Mouse (Mus musculus) E14TG2a.4 (cell line): ENCODE measurements around the gene Zscan22.
A peak's percentile ranks its signal among the peaks of the same experiment; 100 is the strongest.
"Not testable (repeated sequence)": the region's sequence is repeated elsewhere in the genome, so short reads cannot be mapped to it uniquely, and the experiment has no call there.

Source experiments
- H3K27me3 ChIP-seq: 2 replicates; pipeline ENCODE4 v1.6.1; 2014; ENCODE audit warnings: low read length, control low read depth; ENCODE audit not compliant: insufficient read depth
- H3K36me3 ChIP-seq: 2 replicates; pipeline ENCODE4 v1.6.1; 2014; ENCODE audit warnings: low read length, control low read depth; ENCODE audit not compliant: insufficient read depth
- H3K4me1 ChIP-seq: replicated peaks from 2 replicates; pipeline ENCODE4 v1.6.1; 2014; ENCODE audit warnings: low read depth, low read length, control low read depth
- H3K4me3 ChIP-seq: replicated peaks from 2 replicates; pipeline ENCODE4 v1.5.1; 2014; ENCODE audit warnings: mild to moderate bottlenecking, low read length
- H3K9me3 ChIP-seq: 2 replicates; pipeline ENCODE4 v1.6.1; 2014; ENCODE audit warnings: low read length, control low read depth
- CTCF ChIP-seq: conservative IDR thresholded peaks from 2 replicates; pipeline ENCODE4 v1.5.1; 2014; ENCODE audit warnings: low read length
- NANOG ChIP-seq: IDR thresholded peaks from 2 replicates; pipeline ENCODE4 v1.6.1; 2014; ENCODE audit warnings: borderline replicate concordance, low read length, mixed read lengths
- POU5F1 ChIP-seq: IDR thresholded peaks from 2 replicates; pipeline ENCODE4 v1.6.1; 2014; ENCODE audit warnings: low read length, borderline replicate concordance

The Zscan22 gene

GRCm38 (mm10) chr7:12901517-12901916 is 3.9 kb downstream of the Zscan22 start:
- H3K4me1 ChIP-seq = peaks cover 44% of the 10 kb centered on the region
- H3K9me3 ChIP-seq = no peaks in the 10 kb centered on the region
- peaks cover 43% of the 10 kb centered on the region for H3K36me3 ChIP-seq
- no peaks in the 10 kb centered on the region for H3K27me3 ChIP-seq
- H3K4me3 ChIP-seq = no peak overlapping the region
- TF ChIP-seq CTCF = no peak
- TF ChIP-seq NANOG = no peak
- no peak for TF ChIP-seq POU5F1

GRCm38 (mm10) chr7:12903623-12904022 is 6.0 kb downstream of the Zscan22 start:
- H3K27me3 ChIP-seq = no peaks in the 10 kb centered on the region
- peaks cover 42% of the 10 kb centered on the region for H3K4me1 ChIP-seq
- no peaks in the 10 kb centered on the region for H3K9me3 ChIP-seq
- TF ChIP-seq CTCF (no peak), NANOG (no peak)
- peak overlapping the region; percentile 85 for H3K4me3 ChIP-seq
- H3K36me3 ChIP-seq = peaks cover 64% of the 10 kb centered on the region

GRCm38 (mm10) chr7:12905146-12905545 is 7.5 kb downstream of the Zscan22 start:
- H3K9me3 ChIP-seq = no peaks in the 10 kb centered on the region
- no peak overlapping the region for H3K4me3 ChIP-seq
- TF ChIP-seq CTCF (no peak), NANOG (no peak), POU5F1 (no peak)
- H3K27me3 ChIP-seq = no peaks in the 10 kb centered on the region
- peaks cover 63% of the 10 kb centered on the region for H3K36me3 ChIP-seq
- H3K4me1 ChIP-seq = peaks cover 50% of the 10 kb centered on the region

- Histone ChIP-seq H3K9me3 (no peaks in the 10 kb centered on the region), H3K27me3 (no peaks in the 10 kb centered on the region), H3K4me1 (peaks cover 36% of the 10 kb centered on the region), H3K36me3 (peaks cover 51% of the 10 kb centered on the region), H3K4me3 (peak overlapping the region; percentile 81)
- TF ChIP-seq NANOG (no peak), CTCF (peak; percentile 34), POU5F1 (no peak)
These were observed 11.9 kb downstream of the Zscan22 start for GRCm38 (mm10) chr7:12909498-12909962.

GRCm38 (mm10) chr7:12910181-12910668 is 12.6 kb downstream of the Zscan22 start:
- H3K36me3 ChIP-seq = peaks cover 44% of the 10 kb centered on the region
- H3K4me1 ChIP-seq = peaks cover 29% of the 10 kb centered on the region
- TF ChIP-seq CTCF (no peak), POU5F1 (no peak), NANOG (no peak)
- H3K9me3 ChIP-seq = no peaks in the 10 kb centered on the region
- no peaks in the 10 kb centered on the region for H3K27me3 ChIP-seq
- peak overlapping the region; percentile 81 for H3K4me3 ChIP-seq

- peaks cover 27% of the 10 kb centered on the region for H3K4me1 ChIP-seq
- no peak overlapping the region for H3K4me3 ChIP-seq
- H3K9me3 ChIP-seq = no peaks in the 10 kb centered on the region
- H3K27me3 ChIP-seq = no peaks in the 10 kb centered on the region
- peaks cover 16% of the 10 kb centered on the region for H3K36me3 ChIP-seq
- TF ChIP-seq NANOG = no peak
- TF ChIP-seq CTCF = no peak; the same call in 1 of the 2 replicates
- TF ChIP-seq POU5F1 = no peak
These were observed 15.9 kb downstream of the Zscan22 start for GRCm38 (mm10) chr7:12913556-12913955.

- H3K27me3 ChIP-seq = not testable (repeated sequence)
- Histone ChIP-seq H3K4me3 (peak overlapping the region; percentile 67), H3K36me3 (peaks cover 37% of the 10 kb centered on the region)
These were observed 22.9 kb downstream of the Zscan22 start for GRCm38 (mm10) chr7:12920495-12920894.

GRCm38 (mm10) chr7:12921318-12921704 is 23.7 kb downstream of the Zscan22 start:
- H3K4me1 ChIP-seq = peaks cover 44% of the 10 kb centered on the region
- peak overlapping the region; percentile 98 for H3K4me3 ChIP-seq
- peaks cover 44% of the 10 kb centered on the region for H3K36me3 ChIP-seq
- H3K9me3 ChIP-seq = no peaks in the 10 kb centered on the region
- no peak for TF ChIP-seq NANOG
- TF ChIP-seq CTCF = no peak
- no peak for TF ChIP-seq POU5F1
- H3K27me3 ChIP-seq = no peaks in the 10 kb centered on the region

More at GRCm38 (mm10) chr7:12920495-12920894, 22.9 kb downstream of the Zscan22 start:
- H3K9me3 ChIP-seq = not testable (repeated sequence)
- peaks cover 36% of the 10 kb centered on the region for H3K4me1 ChIP-seq

- Histone ChIP-seq H3K9me3 (no peaks in the 10 kb centered on the region), H3K27me3 (no peaks in the 10 kb centered on the region), H3K4me3 (peak within 1 kb of the TSS; percentile 98), H3K36me3 (peaks cover 45% of the 10 kb centered on the region), H3K4me1 (peaks cover 50% of the 10 kb centered on the region)
- TF ChIP-seq CTCF = peak; percentile 56
- no peak for TF ChIP-seq NANOG
- TF ChIP-seq POU5F1 = no peak
These were observed 24.3 kb downstream of the Zscan22 start, which contains the start of gene Rps5 for GRCm38 (mm10) chr7:12921705-12922465. Rps5 (plus strand) TSS chr7:12922290.
